Mouse (Mus musculus) left cerebral cortex, postnatal 10 days (tissue): Measurements from ENCODE around the gene Cyp2d11. TPM values are rescaled to one million over a fixed set of nuclear protein-coding genes. Genes with fewer than 3 reads are reported as not detected.

Experiments used
- DNase-seq, 2 experiments: peaks; one replicate each; pipeline ENCODE4 v3.0.0; 2021 to 2022; ENCODE audit warnings: low spot score in 2 of 2, mixed read lengths in 1 of 2; ENCODE audit errors: extremely low spot score in 1 of 2
- intact Hi-C: fragments of 180-260 bp; cut with DNase I; formaldehyde crosslinking; loops from one replicate; pipeline ENCODE4 v1.15.1; 2025
- total RNA-seq, 2 experiments: library from RNA; stranded (reverse); gene quantifications; 2 replicates each; pipeline ENCODE4 v1.2.3; 2021

Cyp2d11 gene
- total RNA-seq, 2 experiments from 2014 or later, result not detected

- peak in 1 of 2 experiments; percentile 45 for DNase-seq
- intact Hi-C loops, result no loop called here
Measured at GRCm38 (mm10) chr15:82358431-82359260, 35.2 kb downstream of the Cyp2d11 start.

GRCm38 (mm10) chr15:82354126-82354945 lies 39.5 kb downstream of the Cyp2d11 start, which contains the start of gene Ndufa6:
Gene Ndufa6 (minus strand): TSS chr15:82354322.
- DNase-seq, result peak; percentile 97 to 98
- intact Hi-C loops, result loop anchor here (2.0 kb wide), 1 partner anchor 62 kb away; no protein-coding TSS in a partner anchor

GRCm38 (mm10) chr15:82353745-82354113 lies 40.1 kb downstream of the Cyp2d11 start:
- no peak for DNase-seq
- intact Hi-C loops, result loop anchor here (2.0 kb wide), 1 partner anchor 63 kb away; no protein-coding TSS in a partner anchor

GRCm38 (mm10) chr15:82353078-82353744 lies 40.6 kb downstream of the Cyp2d11 start:
- intact Hi-C loops, result no loop called here
- no peak for DNase-seq

- intact Hi-C loops, result no loop called here
- no peak for DNase-seq
Measured at GRCm38 (mm10) chr15:82351480-82351879, 42.3 kb downstream of the Cyp2d11 start.

- no peak for DNase-seq
- intact Hi-C loops, result no loop called here
Measured at GRCm38 (mm10) chr15:82350349-82350748, 43.5 kb downstream of the Cyp2d11 start.

GRCm38 (mm10) chr15:82348999-82349341 lies 44.9 kb downstream of the Cyp2d11 start:
- intact Hi-C loops, result no loop called here

GRCm38 (mm10) chr15:82348258-82348998 lies 45.4 kb downstream of the Cyp2d11 start:
- DNase-seq, result no peak
- intact Hi-C loops, result no loop called here

More at GRCm38 (mm10) chr15:82348999-82349341, 44.9 kb downstream of the Cyp2d11 start:
- no peak for DNase-seq

GRCm38 (mm10) chr15:82347852-82348251 lies 46.0 kb downstream of the Cyp2d11 start:
- intact Hi-C loops, result no loop called here
- no peak for DNase-seq

GRCm38 (mm10) chr15:82347303-82347676 lies 46.5 kb downstream of the Cyp2d11 start:
- intact Hi-C loops, result no loop called here
- DNase-seq, result no peak

GRCm38 (mm10) chr15:82346580-82347302 lies 47.1 kb downstream of the Cyp2d11 start:
- intact Hi-C loops, result no loop called here
- DNase-seq, result no peak

- peak; percentile 99 for DNase-seq
- intact Hi-C loops, result no loop called here
Measured at GRCm38 (mm10) chr15:82345820-82346470, 47.9 kb downstream of the Cyp2d11 start.

GRCm38 (mm10) chr15:82344971-82345370 lies 48.9 kb downstream of the Cyp2d11 start:
- intact Hi-C loops, result no loop called here

GRCm38 (mm10) chr15:82343368-82344287 lies 50.2 kb downstream of the Cyp2d11 start:
- intact Hi-C loops, result no loop called here
- no peak for DNase-seq

More at GRCm38 (mm10) chr15:82344971-82345370, 48.9 kb downstream of the Cyp2d11 start:
- no peak for DNase-seq

- no peak for DNase-seq
- intact Hi-C loops, result no loop called here
Measured at GRCm38 (mm10) chr15:82342543-82342935, 51.3 kb downstream of the Cyp2d11 start.

- no peak for DNase-seq
- intact Hi-C loops, result no loop called here
Measured at GRCm38 (mm10) chr15:82341675-82342542, 51.9 kb downstream of the Cyp2d11 start.
